Mouse (Mus musculus) midbrain, embryonic 13.5 days (tissue): ENCODE measurements around the gene Porcn. TPM values are rescaled to one million over a fixed set of nuclear protein-coding genes. Genes with fewer than 3 reads are reported as not detected.

Experiments used
- ATAC-seq: fragments of 200-750 bp; cut with Nextera tagmentation; 2 replicates; pipeline ENCODE4 v1.8.0; 2017; ENCODE audit warnings: mild to moderate bottlenecking, moderate TSS enrichment, moderate library complexity
- H3K27ac ChIP-seq: fragments of 300-500 bp; sonication (generic); 2 replicates; pipeline ENCODE4 v1.5.1; 2015; ENCODE audit warnings: inconsistent platforms, mild to moderate bottlenecking, moderate library complexity
- H3K27me3 ChIP-seq: fragments of 300-500 bp; sonication (generic); 2 replicates; pipeline ENCODE4 v1.6.1; 2015; ENCODE audit warnings: mild to moderate bottlenecking, inconsistent platforms
- H3K36me3 ChIP-seq: fragments of 300-500 bp; sonication (generic); 2 replicates; pipeline ENCODE4 v1.6.1; 2015; ENCODE audit warnings: mild to moderate bottlenecking, inconsistent platforms
- H3K4me1 ChIP-seq: fragments of 300-500 bp; sonication (generic); replicated peaks from 2 replicates; pipeline ENCODE4 v1.6.1; 2015; ENCODE audit warnings: inconsistent platforms
- H3K4me2 ChIP-seq: fragments of 300-500 bp; sonication (generic); replicated peaks from 2 replicates; pipeline ENCODE4 v1.6.1; 2015; ENCODE audit warnings: moderate library complexity, mild to moderate bottlenecking, inconsistent platforms
- H3K4me3 ChIP-seq: fragments of 300-500 bp; sonication (generic); replicated peaks from 2 replicates; pipeline ENCODE4 v1.5.1; 2015; ENCODE audit warnings: mild to moderate bottlenecking, inconsistent platforms
- H3K9ac ChIP-seq: fragments of 300-500 bp; sonication (generic); replicated peaks from 2 replicates; pipeline ENCODE4 v1.6.1; 2015; ENCODE audit warnings: mild to moderate bottlenecking, inconsistent platforms
- H3K9me3 ChIP-seq: fragments of 300-500 bp; sonication (generic); 2 replicates; pipeline ENCODE4 v1.6.1; 2016; ENCODE audit warnings: mild to moderate bottlenecking, inconsistent platforms
- WGBS: fragments of 180-500 bp; shearing (Covaris S2); methylation state at CpG from one replicate; pipeline ENCODE4 v1.1.7; 2015; 5-methylcytosine and 5-hydroxymethylcytosine counted together
- polyA plus RNA-seq: library from polyadenylated mRNA; unstranded; fragments of >200 nt; fragmentation: Nextera tagmentation; extraction: Ambion mirVana; gene quantifications from 2 replicates; pipeline ENCODE4 v1.2.1, GENCODE M21; 2015

The Porcn gene
- polyA plus RNA-seq, 1 experiment from 2014 or later, result 41.9 TPM

DNA sequence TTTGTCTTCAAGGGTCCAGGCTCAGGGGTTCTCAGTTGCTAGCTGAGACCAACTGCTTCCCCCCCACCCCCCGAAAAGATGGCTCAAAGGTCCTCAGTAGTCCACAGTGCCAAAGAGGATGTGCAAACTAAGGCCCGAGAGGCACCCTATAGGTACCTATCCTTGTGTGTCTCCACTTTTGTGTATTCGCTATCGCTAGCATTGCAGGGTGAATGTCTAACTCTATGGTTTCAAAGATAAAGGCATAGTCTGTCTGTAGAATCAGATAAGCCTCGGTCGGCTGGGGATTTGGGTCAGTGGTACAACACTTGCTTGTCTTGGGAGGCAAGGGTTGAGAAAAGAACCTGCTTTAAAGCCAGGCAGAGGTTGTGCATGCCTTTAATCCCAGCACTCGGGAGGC is 17.1 kb upstream of the Porcn start:
- WGBS, result 92% methylated on average over 7 of the region's 7 CpGs
- H3K9me3 ChIP-seq, result no peaks in the 10 kb centered on the region
- ATAC-seq, result no peak
- 0 out of 2 replicates have a peak, but pooled peaks cover 4% of the 10 kb centered on the region for H3K27me3 ChIP-seq
- H3K4me1 ChIP-seq, result no peaks in the 10 kb centered on the region
- no peak overlapping the region for H3K4me3 ChIP-seq
- no peaks in the 10 kb centered on the region for H3K36me3 ChIP-seq
- no peak overlapping the region for H3K27ac ChIP-seq
- no peak overlapping the region for H3K4me2 ChIP-seq
- H3K9ac ChIP-seq, result no peak overlapping the region

DNA sequence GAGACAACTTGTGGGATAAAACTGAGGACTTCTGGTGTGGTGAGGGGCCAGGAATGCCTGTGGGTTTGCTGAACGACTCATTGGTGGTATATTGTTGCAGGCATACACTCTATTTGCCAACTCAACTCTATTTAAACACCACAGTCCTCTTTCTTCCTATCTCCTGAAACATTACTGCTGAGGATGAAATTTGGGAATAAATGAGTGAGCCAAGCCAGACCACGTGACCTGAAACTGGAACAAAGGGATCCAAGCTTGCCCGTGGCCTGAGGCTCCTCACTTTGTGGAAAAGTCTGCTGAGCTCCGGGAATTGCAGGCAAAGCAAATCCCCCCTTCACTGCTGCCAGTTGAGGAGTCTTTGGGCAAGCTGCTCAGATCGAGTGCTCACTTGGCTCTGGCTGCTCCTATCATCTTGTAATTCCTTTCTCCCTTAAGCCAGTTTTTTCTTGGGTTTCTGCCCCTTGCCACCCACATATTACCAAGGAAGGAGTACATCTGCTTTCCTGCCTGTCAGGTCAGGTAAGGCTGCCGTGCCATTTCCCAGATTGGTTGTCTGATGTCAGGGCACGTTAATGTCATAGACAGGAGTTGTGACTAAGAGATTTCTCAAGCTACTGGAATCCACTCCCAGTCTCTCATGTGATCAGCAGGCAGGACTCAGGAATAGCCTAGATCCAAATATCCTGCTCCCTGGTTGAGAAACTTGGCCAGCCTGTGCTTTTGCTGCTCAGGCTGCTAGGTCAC is 16.5 kb upstream of the Porcn start:
- no peak for ATAC-seq
- H3K9ac ChIP-seq, result no peak overlapping the region
- H3K27me3 ChIP-seq, result 0 out of 2 replicates have a peak, but pooled peaks cover 4% of the 10 kb centered on the region
- no peaks in the 10 kb centered on the region for H3K9me3 ChIP-seq
- WGBS, result 54% methylated on average over 7 of the region's 7 CpGs
- H3K4me2 ChIP-seq, result no peak overlapping the region
- H3K4me3 ChIP-seq, result no peak overlapping the region
- H3K36me3 ChIP-seq, result no peaks in the 10 kb centered on the region
- no peaks in the 10 kb centered on the region for H3K4me1 ChIP-seq
- no peak overlapping the region for H3K27ac ChIP-seq

DNA sequence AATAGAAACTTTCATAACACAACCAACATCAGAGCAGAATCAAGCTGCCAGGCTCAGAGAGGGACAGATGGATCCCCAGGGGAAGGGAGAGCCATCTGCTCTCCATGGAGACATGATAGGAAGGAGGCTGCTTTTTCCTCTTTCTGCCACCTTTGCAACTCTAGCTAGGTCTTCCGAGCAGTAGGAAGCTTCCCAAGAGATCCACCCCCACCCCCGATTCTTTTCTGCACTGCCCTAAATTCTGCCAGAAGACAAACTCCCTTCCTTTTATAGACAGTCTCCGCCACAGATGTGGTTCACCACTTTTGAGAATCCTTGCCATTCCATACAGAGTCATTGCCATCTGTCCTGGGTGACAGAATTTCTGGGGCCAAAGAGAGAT is 16.0 kb upstream of the Porcn start:
- no peaks in the 10 kb centered on the region for H3K9me3 ChIP-seq
- H3K27me3 ChIP-seq, result 0 out of 2 replicates have a peak, but pooled peaks cover 4% of the 10 kb centered on the region
- no peak for ATAC-seq
- H3K27ac ChIP-seq, result no peak overlapping the region
- H3K36me3 ChIP-seq, result no peaks in the 10 kb centered on the region
- H3K4me3 ChIP-seq, result no peak overlapping the region
- H3K4me2 ChIP-seq, result no peak overlapping the region
- no peaks in the 10 kb centered on the region for H3K4me1 ChIP-seq
- H3K9ac ChIP-seq, result no peak overlapping the region
- WGBS, result 69% methylated on average over 3 of the region's 3 CpGs

DNA sequence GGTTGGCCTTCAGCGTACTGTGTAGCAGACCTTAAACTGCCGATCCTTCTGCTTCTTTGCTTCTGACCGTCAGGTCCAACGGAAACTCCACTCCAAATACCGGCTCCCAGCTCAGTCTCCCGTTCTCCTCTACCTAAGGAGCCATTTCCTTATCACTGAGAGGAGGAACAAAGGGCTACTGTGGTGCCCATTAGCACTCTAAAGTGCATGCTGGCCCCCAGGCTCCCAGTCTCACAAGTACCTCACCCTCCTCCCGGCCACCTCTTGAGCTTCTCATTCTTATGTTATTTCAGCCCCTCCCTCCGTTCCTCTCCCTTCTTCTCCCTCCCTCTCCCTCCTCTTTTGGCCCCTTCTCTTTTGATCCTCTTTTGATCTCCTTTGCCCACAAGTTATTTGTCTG is 13.3 kb upstream of the Porcn start:
- no peak overlapping the region for H3K27ac ChIP-seq
- H3K9ac ChIP-seq, result no peak overlapping the region
- no peaks in the 10 kb centered on the region for H3K4me1 ChIP-seq
- no peak overlapping the region for H3K4me2 ChIP-seq
- H3K36me3 ChIP-seq, result no peaks in the 10 kb centered on the region
- WGBS, result 41% methylated on average over 8 of the region's 8 CpGs
- H3K9me3 ChIP-seq, result no peaks in the 10 kb centered on the region
- H3K4me3 ChIP-seq, result no peak overlapping the region
- ATAC-seq, result no peak
- H3K27me3 ChIP-seq, result 0 out of 2 replicates have a peak, but pooled peaks cover 4% of the 10 kb centered on the region

DNA sequence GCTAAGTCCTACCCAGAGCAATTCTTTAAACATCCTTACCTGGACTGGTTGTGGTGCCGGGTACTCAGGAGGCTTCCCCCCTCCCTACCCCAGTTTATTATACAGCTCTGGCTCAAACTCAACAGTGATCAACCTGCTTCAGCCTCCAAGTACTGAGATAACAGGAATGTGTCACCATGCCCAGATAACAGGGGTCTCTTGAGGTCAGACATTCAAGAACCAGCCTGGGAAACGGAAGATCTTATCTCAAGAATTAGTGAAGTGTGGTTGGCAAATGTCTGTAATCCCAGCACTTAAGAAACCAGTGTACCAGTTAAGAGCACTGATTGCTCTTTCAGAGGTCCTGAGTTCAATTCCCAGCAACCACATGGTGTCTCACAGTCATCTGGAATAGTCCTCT is 11.8 kb upstream of the Porcn start:
- H3K4me2 ChIP-seq, result no peak overlapping the region
- 0 out of 2 replicates have a peak, but pooled peaks cover 4% of the 10 kb centered on the region for H3K27me3 ChIP-seq
- no peaks in the 10 kb centered on the region for H3K36me3 ChIP-seq
- no peaks in the 10 kb centered on the region for H3K9me3 ChIP-seq
- WGBS, result 66% methylated on average over 2 of the region's 2 CpGs
- H3K9ac ChIP-seq, result no peak overlapping the region
- ATAC-seq, result no peak
- H3K4me3 ChIP-seq, result no peak overlapping the region
- no peaks in the 10 kb centered on the region for H3K4me1 ChIP-seq
- no peak overlapping the region for H3K27ac ChIP-seq

DNA sequence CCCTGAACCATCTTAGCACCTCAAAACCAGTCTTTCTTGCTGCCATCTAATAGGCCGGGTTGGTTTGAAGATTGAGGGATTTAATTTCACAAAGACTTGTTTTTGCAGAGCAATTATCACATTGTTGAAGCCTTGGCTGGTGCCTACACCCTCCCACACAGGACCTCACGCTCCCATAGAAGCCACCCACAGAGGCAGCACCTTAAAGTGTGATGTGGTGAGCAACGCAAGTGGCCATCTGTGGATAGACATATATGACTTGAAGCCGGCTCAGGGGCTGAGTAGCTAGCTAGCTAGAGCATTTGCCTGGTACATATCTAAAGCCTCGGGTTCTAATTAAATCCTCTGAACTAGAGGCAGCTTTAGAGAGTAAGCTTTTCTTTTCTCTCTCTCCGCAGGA is 11.1 kb upstream of the Porcn start:
- H3K4me1 ChIP-seq, result no peaks in the 10 kb centered on the region
- H3K27me3 ChIP-seq, result 0 out of 2 replicates have a peak, but pooled peaks cover 4% of the 10 kb centered on the region
- no peak for ATAC-seq
- H3K4me3 ChIP-seq, result no peak overlapping the region
- no peaks in the 10 kb centered on the region for H3K36me3 ChIP-seq
- WGBS, result 34% methylated on average over 6 of the region's 6 CpGs
- H3K9me3 ChIP-seq, result no peaks in the 10 kb centered on the region
- no peak overlapping the region for H3K4me2 ChIP-seq
- H3K9ac ChIP-seq, result no peak overlapping the region
- H3K27ac ChIP-seq, result no peak overlapping the region

DNA sequence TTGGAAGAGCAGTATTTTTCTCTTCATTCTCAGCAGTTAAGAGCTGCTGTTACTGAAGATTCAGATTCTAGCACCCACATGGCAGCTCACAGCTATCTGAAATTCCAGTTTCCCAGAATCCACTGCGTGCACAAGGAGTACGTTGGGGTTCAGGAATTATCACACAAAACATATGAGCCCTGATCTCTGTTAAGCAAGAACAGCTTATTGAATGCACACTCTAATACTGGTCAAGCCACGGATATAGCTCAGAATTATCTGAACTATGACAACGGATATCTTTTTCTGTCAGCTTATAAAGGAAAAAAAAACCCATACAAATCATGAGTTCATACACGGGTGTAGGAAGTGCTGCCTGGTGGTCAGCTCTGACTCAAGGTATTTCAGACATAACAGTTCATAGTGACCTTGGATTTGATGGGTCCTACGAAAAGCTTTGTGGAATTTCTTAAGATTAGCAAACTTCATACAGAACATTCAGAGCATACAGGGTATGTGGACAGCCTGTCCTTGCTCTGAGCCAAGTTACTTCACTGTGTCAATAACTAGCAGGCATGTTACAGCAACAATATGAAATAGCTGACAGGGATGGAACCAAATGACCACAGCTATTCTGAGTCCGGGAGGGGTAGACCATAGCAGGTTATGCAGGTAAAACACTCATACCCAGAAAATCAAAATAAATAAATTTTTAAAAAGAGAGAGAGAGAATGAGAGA is 5.3 kb upstream of the Porcn start:
- WGBS, result 82% methylated on average over 7 of the region's 7 CpGs
- Histone ChIP-seq H3K4me1 (no peaks in the 10 kb centered on the region), H3K9ac (no peak overlapping the region), H3K9me3 (no peaks in the 10 kb centered on the region), H3K4me2 (no peak overlapping the region), H3K27me3 (no peaks in the 10 kb centered on the region), H3K27ac (no peak overlapping the region), H3K36me3 (no peaks in the 10 kb centered on the region), H3K4me3 (no peak overlapping the region)
- ATAC-seq, result no peak

DNA sequence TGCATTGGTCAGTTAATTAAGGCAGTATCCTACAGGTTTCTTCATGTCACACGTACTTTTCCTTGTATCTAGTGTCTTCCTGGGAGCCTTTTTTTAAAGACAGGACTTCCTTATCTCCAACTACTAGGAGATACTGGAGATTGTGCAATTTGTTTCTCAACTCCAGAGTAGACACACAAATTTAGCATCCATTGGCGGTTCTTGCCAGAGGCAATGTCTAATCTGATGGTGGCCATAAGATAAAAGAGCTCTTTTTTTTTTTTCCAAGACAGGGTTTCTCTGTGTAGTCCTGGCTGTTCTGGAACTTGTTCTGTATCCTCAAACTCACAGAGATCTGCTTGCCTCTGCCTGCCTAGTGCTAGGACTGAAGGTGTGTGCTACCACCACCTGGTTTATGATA is 3.4 kb upstream of the Porcn start:
- no peak for ATAC-seq
- Histone ChIP-seq H3K27me3 (no peaks in the 10 kb centered on the region), H3K4me3 (no peak overlapping the region), H3K4me2 (no peak overlapping the region), H3K4me1 (no peaks in the 10 kb centered on the region; the same call in 1 of the 2 replicates), H3K9me3 (no peaks in the 10 kb centered on the region), H3K9ac (no peak overlapping the region), H3K36me3 (no peaks in the 10 kb centered on the region), H3K27ac (no peak overlapping the region)
- WGBS, result 72% methylated on average over 2 of the region's 2 CpGs

DNA sequence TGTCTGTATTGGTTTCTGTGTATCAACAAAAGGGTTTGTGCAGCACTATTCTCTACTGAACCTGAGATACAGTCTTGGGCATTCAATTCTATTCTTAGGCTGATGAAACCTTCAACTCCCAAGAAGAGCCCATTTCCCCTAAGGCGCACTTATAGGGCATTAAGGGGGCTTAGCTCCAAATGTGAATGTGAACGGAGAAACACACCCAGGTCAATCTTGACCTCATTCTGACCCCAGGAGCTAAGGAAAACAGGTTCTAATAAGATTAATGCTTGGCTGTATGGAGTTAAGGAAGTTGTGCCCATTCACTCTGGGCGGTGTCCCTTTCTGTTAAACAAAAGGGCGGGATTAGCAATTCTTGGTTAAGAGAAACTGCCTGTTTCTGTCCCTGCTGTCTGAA is 899 bp upstream of the Porcn start:
- no peak for ATAC-seq
- Histone ChIP-seq H3K27me3 (no peaks in the 10 kb centered on the region), H3K27ac (no peak overlapping the region), H3K4me1 (no peaks in the 10 kb centered on the region; the same call in 1 of the 2 replicates), H3K9me3 (no peaks in the 10 kb centered on the region), H3K36me3 (no peaks in the 10 kb centered on the region), H3K4me3 (peak overlapping the region; percentile 54; the same call in 1 of the 2 replicates), H3K9ac (no peak overlapping the region), H3K4me2 (peak overlapping the region; percentile 52)
- WGBS, result 31% methylated on average over 4 of the region's 4 CpGs

DNA sequence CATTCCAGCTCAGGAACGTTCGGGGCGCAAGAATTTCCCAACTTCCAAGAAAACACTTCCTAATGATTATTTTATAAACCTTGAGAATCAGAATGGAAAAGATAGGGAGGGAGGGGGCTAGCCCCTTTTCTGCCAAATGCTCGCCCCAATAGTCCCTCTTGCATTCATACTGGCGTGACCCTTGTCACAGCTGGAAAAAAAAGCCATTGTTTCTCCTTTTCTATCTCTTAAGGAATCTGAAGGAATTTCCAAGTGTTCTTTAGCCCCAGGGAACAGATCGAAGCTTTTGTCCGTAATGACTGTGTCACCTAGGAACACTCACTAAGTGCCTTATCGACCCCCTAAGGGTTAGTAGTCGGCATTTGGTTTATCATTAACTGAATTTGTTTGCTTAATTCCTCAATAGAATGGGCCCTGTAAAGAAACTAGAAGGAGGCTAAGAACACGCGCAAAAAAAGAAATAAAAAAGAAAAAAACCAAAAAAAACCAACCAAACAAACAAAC is 421 bp upstream of the Porcn start:
- WGBS, result 21% methylated on average over 11 of the region's 11 CpGs
- Histone ChIP-seq H3K9ac (peak overlapping the region; percentile 70; the same call in 1 of the 2 replicates), H3K27me3 (no peaks in the 10 kb centered on the region), H3K4me1 (no peaks in the 10 kb centered on the region; the same call in 1 of the 2 replicates), H3K36me3 (no peaks in the 10 kb centered on the region), H3K4me3 (peak overlapping the region; percentile 54), H3K27ac (no peak overlapping the region; the same call in 1 of the 2 replicates), H3K4me2 (peak overlapping the region; percentile 52), H3K9me3 (no peaks in the 10 kb centered on the region)
- ATAC-seq, result peak; percentile 51

DNA sequence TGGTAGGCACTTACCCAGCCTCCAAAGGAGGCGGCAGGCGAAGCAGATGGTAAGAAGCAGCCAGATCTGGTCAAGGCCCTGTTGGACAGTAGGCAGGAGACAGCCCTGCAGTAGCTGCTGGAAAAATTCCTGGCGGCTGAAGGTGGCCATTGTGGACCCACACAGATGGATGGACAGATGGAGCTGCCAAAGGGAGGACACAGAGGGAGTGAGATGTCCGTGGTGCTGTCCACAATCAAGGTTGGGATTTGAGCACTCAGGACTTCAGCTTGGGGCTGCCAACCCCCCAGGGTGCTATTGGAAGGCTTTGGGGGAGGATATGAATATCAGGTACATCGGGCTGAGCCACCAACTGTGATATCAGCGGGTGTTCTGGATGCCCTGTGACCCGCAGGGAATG is 774 bp downstream of the Porcn start:
- whole genome bisulfite sequencing, result 40% methylated on average over 7 of the region's 7 CpGs
- Histone ChIP-seq H3K9me3 (no peaks in the 10 kb centered on the region), H3K4me1 (no peaks in the 10 kb centered on the region; the same call in 1 of the 2 replicates), H3K36me3 (peaks cover 9% of the 10 kb centered on the region; the same call in 1 of the 2 replicates), H3K27me3 (no peaks in the 10 kb centered on the region), H3K4me3 (peak overlapping the region; percentile 54), H3K27ac (peak overlapping the region; percentile 62; the same call in 1 of the 2 replicates), H3K4me2 (peak overlapping the region; percentile 52), H3K9ac (peak overlapping the region; percentile 70)
- ATAC-seq, result no peak

DNA sequence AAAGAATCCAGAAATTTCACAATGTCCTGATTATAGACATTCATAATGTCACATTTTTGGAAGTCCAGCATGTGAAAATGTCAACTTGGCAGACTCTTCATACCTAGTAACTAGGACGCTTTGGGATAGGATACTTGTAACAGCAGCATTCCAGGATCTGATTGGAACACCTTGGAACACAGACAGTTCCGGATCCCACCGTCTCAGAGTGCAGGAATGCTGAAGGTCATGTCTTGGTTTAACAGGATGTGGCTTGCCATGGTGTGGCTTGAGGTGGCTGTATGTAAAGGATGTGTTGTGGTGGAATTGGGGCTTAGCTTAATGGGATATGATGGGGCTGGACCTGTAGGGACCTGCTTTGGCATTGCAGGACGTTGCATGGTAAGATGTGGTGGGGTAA is 1.2 kb downstream of the Porcn start:
- H3K27me3 ChIP-seq, result no peaks in the 10 kb centered on the region
- H3K27ac ChIP-seq, result no peak overlapping the region
- WGBS, result 76% methylated on average over 4 of the region's 4 CpGs
- no peak for ATAC-seq
- H3K9ac ChIP-seq, result no peak overlapping the region
- H3K9me3 ChIP-seq, result no peaks in the 10 kb centered on the region
- H3K4me2 ChIP-seq, result peak overlapping the region; percentile 52
- peak overlapping the region; percentile 54; the same call in 1 of the 2 replicates for H3K4me3 ChIP-seq
- peaks cover 9% of the 10 kb centered on the region; the same call in 1 of the 2 replicates for H3K36me3 ChIP-seq
- H3K4me1 ChIP-seq, result no peaks in the 10 kb centered on the region; the same call in 1 of the 2 replicates
